Mouse (Mus musculus) inflammation-experienced regulatory T-cells, adult 16 weeks (primary cell): ENCODE measurements around the gene Dapk1. TPM values are rescaled to one million over a fixed set of nuclear protein-coding genes. Genes with fewer than 3 reads are reported as not detected.

Experiments used
- polyA plus RNA-seq: library from polyadenylated mRNA; unstranded; fragments of 100-300 nt; shearing (Covaris generic); gene quantifications from one replicate; pipeline ENCODE4 v1.2.1, GENCODE M21; 2017

Dapk1 gene
- polyA plus RNA-seq = 2.3 TPM

GRCm38 (mm10) chr13:60601436-60602415 is at the start of gene Dapk1:
Gene Dapk1 (plus strand): TSS chr13:60601947.

GRCm38 (mm10) chr13:60786264-60786663 is 184.5 kb downstream of the Dapk1 start, which contains the start of gene BC051665:
Gene BC051665 (minus strand): TSS chr13:60786364.

GRCm38 (mm10) chr13:60802749-60803148 is 201.0 kb downstream of the Dapk1 start, which contains the start of gene Ctsll3:
Gene Ctsll3 (minus strand): TSS chr13:60802849.

Other genes starting within 250 kb of the Dapk1 start
- not detected for gene BC051665, start 184.4 kb downstream of the Dapk1 start, polyA plus RNA-seq
- not detected for gene Ctsll3, start 200.9 kb downstream of the Dapk1 start, polyA plus RNA-seq